Mouse (Mus musculus): ENCODE measurements around the gene Gm47289. TPM values are rescaled to one million over a fixed set of nuclear protein-coding genes. Genes with fewer than 3 reads are reported as not detected.

Gm47289 gene
- polyA plus RNA-seq, 1 experiment from 2014 or later = not detected

DNA sequence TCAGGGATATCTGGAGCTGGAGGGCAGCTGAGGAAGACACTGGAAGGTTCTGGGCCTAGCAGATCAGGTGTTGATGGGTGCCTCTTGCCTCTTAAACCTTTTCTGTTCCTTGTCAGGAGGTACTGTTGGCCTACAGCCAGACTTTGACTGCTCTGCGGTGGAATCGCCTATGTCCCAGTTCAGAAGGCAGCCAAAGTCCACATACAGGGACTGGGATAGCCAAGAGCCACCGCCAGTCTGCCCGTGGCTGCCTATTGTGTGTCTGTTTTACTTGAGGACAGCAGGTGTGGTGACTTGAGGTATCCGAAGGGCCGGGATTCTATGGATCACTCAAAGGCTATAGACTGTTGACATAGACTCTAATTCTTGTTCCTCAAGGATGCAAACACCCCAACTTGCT is 6.6 kb downstream of the Gm47289 start:
- no peak for ATAC-seq (ENCODE audit: low FRiP score, low read depth)
- 93% methylated on average over 6 of the region's 6 CpGs for WGBS

DNA sequence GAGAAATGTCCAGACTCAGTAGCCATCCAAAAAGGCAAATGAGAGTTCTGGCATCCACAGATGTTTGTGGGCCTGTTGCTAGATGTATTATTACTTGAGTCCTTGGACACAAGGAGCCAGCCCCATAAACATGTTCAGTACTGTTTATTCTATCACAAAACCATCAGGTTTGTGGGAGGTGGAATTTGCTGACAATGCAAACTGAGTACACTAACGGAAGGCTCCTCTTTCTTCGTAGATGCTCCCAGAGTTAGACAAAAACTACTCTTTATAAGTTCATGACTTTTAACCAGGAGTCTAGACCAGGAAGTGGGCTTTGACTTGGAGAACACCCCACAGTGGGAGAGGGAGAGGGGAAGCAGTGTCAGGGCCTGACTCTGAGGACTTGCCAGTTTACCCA is 8.6 kb downstream of the Gm47289 start:
- no peak overlapping the region for H3K4me3 ChIP-seq
- H3K9ac ChIP-seq = no peak overlapping the region
- H3K4me2 ChIP-seq = no peak overlapping the region
- H3K27me3 ChIP-seq = no peaks in the 10 kb centered on the region
- no peaks in the 10 kb centered on the region for H3K4me1 ChIP-seq (replicated peaks)
- 95% methylated on average over 2 of the region's 2 CpGs for WGBS
- H3K9me3 ChIP-seq = no peaks in the 10 kb centered on the region
- no peak for ATAC-seq (ENCODE audit: low FRiP score, low read depth)
- no peak overlapping the region for H3K27ac ChIP-seq (replicated peaks)
- H3K36me3 ChIP-seq = no peaks in the 10 kb centered on the region

More for the DNA sequence above, 6.6 kb downstream of the Gm47289 start:
- Histone ChIP-seq H3K36me3 (no peaks in the 10 kb centered on the region), H3K4me1 (replicated peaks) (no peaks in the 10 kb centered on the region), H3K4me2 (no peak overlapping the region), H3K27ac (replicated peaks) (no peak overlapping the region), H3K9me3 (no peaks in the 10 kb centered on the region), H3K9ac (no peak overlapping the region), H3K4me3 (no peak overlapping the region), H3K27me3 (no peaks in the 10 kb centered on the region)

DNA sequence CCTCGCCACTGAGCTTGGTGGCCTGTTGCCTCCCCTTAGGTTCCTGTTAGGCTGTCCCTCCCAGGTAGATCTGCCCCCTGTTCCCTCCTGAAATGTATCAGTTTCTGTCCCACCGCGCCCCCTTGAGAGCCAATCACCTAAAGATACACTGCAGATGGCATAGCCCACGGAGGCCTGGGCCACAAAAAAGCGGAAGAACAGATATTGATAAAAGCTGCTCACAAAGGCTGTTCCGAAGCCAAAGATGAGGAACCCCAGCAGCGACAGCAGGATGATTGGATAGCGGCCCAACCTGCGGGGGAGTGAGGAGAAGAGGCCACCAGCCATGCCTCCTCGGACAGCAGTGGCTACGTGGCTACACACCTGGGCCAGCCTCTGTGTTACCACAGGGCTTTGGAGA is 20.3 kb downstream of the Gm47289 start:
- no peak for ATAC-seq (ENCODE audit: low FRiP score, low read depth)
- Histone ChIP-seq H3K27ac (replicated peaks) (no peak overlapping the region), H3K27me3 (no peaks in the 10 kb centered on the region), H3K9ac (no peak overlapping the region), H3K9me3 (no peaks in the 10 kb centered on the region), H3K4me1 (replicated peaks) (no peaks in the 10 kb centered on the region), H3K4me3 (no peak overlapping the region), H3K36me3 (no peaks in the 10 kb centered on the region), H3K4me2 (no peak overlapping the region)
- 92% methylated on average over 11 of the region's 11 CpGs for WGBS

DNA sequence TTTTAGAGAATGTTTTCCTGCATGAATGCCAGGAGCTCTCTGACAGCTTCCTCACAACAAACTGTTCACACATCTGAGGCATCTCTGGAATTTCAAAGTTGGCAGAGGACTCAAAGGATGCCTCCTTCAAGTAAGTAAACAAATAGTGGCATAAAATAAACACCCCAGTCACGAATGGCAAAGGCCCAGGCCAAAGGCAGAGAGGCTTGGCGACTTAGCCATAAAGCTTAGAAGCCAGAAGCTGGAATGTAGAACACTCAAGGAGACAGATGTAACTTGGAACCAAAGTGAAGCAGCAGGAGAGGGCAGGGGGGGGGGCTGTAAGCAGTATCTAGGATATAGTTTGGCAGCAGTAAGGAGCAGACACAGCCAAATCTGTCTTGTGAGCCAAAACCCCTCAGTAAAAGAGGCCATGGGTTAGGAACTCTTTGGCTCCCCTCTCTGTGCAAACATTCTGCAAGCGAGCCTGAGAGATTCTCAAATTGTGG is 22.3 kb downstream of the Gm47289 start:
- Histone ChIP-seq H3K4me3 (no peak overlapping the region), H3K4me1 (replicated peaks) (no peaks in the 10 kb centered on the region), H3K27me3 (no peaks in the 10 kb centered on the region), H3K36me3 (no peaks in the 10 kb centered on the region), H3K9ac (no peak overlapping the region), H3K4me2 (no peak overlapping the region), H3K27ac (replicated peaks) (no peak overlapping the region), H3K9me3 (no peaks in the 10 kb centered on the region)
- 46% methylated on average over 3 of the region's 3 CpGs for WGBS
- peak; percentile 71; the same call in 1 of the 2 replicates for ATAC-seq (ENCODE audit: low FRiP score, low read depth)

GRCm38 (mm10) chr9:119192202-119192990 is 33.4 kb downstream of the Gm47289 start:
- Histone ChIP-seq H3K27me3 (no peaks in the 10 kb centered on the region), H3K9me3 (no peaks in the 10 kb centered on the region), H3K4me3 (no peak overlapping the region), H3K27ac (replicated peaks) (no peak overlapping the region), H3K4me1 (replicated peaks) (no peaks in the 10 kb centered on the region), H3K9ac (no peak overlapping the region), H3K36me3 (no peaks in the 10 kb centered on the region), H3K4me2 (no peak overlapping the region)
- 35% methylated on average over 11 of the region's 11 CpGs for WGBS
- ATAC-seq (ENCODE audit: low FRiP score, low read depth) = no peak

DNA sequence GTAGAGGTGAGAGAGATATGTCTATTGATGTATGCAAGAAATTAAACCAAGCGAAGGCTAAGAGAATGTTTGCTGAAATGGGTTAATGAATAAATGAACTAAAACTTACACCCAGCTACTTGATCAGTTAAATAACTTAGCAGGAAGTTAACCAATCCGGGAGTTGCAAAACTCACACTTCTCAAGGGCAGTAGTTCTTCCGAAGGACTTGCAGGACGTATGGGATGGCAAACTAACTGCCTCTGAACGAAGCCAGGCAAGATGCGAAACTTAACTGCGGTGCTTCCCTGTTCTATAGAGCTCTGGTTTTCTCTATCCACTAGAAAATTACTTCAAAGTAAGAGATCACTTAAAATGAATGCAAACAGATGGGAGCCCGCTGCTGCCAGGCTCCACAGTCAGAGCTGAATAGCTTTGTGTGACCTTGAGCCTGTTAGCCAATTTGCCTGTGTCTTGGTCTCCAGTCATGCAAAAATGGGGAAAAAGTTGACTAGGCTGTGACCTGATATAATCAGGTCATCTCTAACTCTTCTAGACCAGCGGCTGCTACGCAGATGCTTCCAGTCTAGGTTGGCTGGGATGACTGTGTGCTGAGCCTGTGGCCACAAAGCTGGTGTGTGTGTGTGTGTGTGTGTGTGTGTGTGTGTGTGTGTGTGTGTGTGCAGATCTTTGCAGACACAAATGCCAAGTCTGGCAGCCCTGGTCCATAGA is 40.3 kb downstream of the Gm47289 start:
- WGBS = 83% methylated on average over 10 of the region's 10 CpGs
- no peak for ATAC-seq (ENCODE audit: low FRiP score, low read depth)

GRCm38 (mm10) chr9:119201653-119202052 is 42.7 kb downstream of the Gm47289 start:
- WGBS = 88% methylated on average over 5 of the region's 5 CpGs

More for the DNA sequence above, 40.3 kb downstream of the Gm47289 start:
- no peaks in the 10 kb centered on the region for H3K27me3 ChIP-seq
- H3K9me3 ChIP-seq = no peaks in the 10 kb centered on the region
- no peaks in the 10 kb centered on the region for H3K36me3 ChIP-seq
- no peaks in the 10 kb centered on the region for H3K4me1 ChIP-seq (replicated peaks)
- no peak overlapping the region for H3K9ac ChIP-seq
- H3K27ac ChIP-seq (replicated peaks) = no peak overlapping the region
- H3K4me2 ChIP-seq = no peak overlapping the region
- no peak overlapping the region for H3K4me3 ChIP-seq

GRCm38 (mm10) chr9:119203617-119204016 is 44.7 kb downstream of the Gm47289 start:
- WGBS = 96% methylated on average over 9 of the region's 9 CpGs
- no peak for ATAC-seq (ENCODE audit: low FRiP score, low read depth)
- no peak overlapping the region for H3K27ac ChIP-seq (replicated peaks)

More at GRCm38 (mm10) chr9:119201653-119202052, 42.7 kb downstream of the Gm47289 start:
- Histone ChIP-seq H3K36me3 (no peaks in the 10 kb centered on the region), H3K4me3 (no peak overlapping the region), H3K4me2 (no peak overlapping the region), H3K27ac (replicated peaks) (no peak overlapping the region), H3K4me1 (replicated peaks) (no peaks in the 10 kb centered on the region), H3K27me3 (no peaks in the 10 kb centered on the region), H3K9ac (no peak overlapping the region), H3K9me3 (no peaks in the 10 kb centered on the region)
- no peak for ATAC-seq (ENCODE audit: low FRiP score, low read depth)

DNA sequence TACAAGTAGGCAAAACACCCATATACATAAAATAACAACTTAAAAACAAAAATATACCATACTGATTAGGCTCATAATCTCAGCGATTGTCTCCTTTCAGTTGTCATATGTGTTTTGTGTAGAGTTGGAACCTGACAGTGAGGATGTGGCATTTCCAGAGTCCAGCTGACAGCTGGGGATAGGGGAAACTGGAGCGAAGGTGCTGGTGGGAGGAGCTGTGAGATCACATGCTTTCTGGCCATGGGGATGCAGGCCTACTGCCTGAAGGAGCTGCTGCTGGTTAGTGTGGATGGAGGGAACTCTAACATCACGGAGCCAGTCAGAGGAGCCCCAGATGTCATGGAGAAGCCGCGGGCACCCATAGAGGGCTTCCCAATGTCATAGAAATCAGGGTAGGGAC is 46.8 kb downstream of the Gm47289 start:
- H3K9me3 ChIP-seq = no peaks in the 10 kb centered on the region
- no peak overlapping the region for H3K9ac ChIP-seq
- H3K27me3 ChIP-seq = no peaks in the 10 kb centered on the region
- H3K27ac ChIP-seq (replicated peaks) = no peak overlapping the region
- no peak overlapping the region for H3K4me3 ChIP-seq
- no peaks in the 10 kb centered on the region for H3K36me3 ChIP-seq
- no peak overlapping the region for H3K4me2 ChIP-seq
- no peak for ATAC-seq (ENCODE audit: low FRiP score, low read depth)
- 95% methylated on average over 5 of the region's 5 CpGs for WGBS
- no peaks in the 10 kb centered on the region for H3K4me1 ChIP-seq (replicated peaks)

More at GRCm38 (mm10) chr9:119203617-119204016, 44.7 kb downstream of the Gm47289 start:
- H3K27me3 ChIP-seq = no peaks in the 10 kb centered on the region
- H3K36me3 ChIP-seq = no peaks in the 10 kb centered on the region
- H3K4me3 ChIP-seq = no peak overlapping the region
- no peaks in the 10 kb centered on the region for H3K4me1 ChIP-seq (replicated peaks)
- H3K4me2 ChIP-seq = no peak overlapping the region
- H3K9me3 ChIP-seq = no peaks in the 10 kb centered on the region
- no peak overlapping the region for H3K9ac ChIP-seq

DNA sequence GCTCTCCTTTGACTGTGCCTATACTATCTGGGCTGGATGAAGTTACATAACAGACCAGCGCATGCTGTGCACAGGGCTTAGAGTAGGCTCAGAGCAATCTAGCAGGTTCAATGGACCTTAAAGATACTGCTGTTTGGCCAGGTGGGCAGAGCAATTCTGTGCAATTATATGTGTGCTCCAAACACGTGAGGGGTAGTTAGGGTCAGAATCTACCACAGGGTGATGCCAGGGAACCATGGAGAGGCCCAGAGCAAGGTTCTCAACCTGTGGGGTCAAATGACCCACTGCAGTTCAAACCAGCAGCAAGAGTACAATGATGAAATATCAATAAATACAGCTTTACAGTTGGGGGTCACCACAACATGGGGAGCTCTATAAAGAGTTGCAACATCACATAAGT is 47.7 kb downstream of the Gm47289 start:
- Histone ChIP-seq H3K27ac (replicated peaks) (no peak overlapping the region), H3K9me3 (no peaks in the 10 kb centered on the region), H3K4me2 (no peak overlapping the region), H3K4me3 (no peak overlapping the region), H3K9ac (no peak overlapping the region), H3K36me3 (no peaks in the 10 kb centered on the region), H3K4me1 (replicated peaks) (no peaks in the 10 kb centered on the region), H3K27me3 (no peaks in the 10 kb centered on the region)
- ATAC-seq (ENCODE audit: low FRiP score, low read depth) = no peak
- 86% methylated on average over 2 of the region's 2 CpGs for WGBS

GRCm38 (mm10) chr9:119207113-119207512 is 48.2 kb downstream of the Gm47289 start:
- Histone ChIP-seq H3K4me3 (no peak overlapping the region), H3K4me2 (no peak overlapping the region), H3K9me3 (no peaks in the 10 kb centered on the region), H3K9ac (no peak overlapping the region), H3K27me3 (no peaks in the 10 kb centered on the region), H3K27ac (replicated peaks) (no peak overlapping the region), H3K4me1 (replicated peaks) (no peaks in the 10 kb centered on the region), H3K36me3 (no peaks in the 10 kb centered on the region)
- no peak for ATAC-seq (ENCODE audit: low FRiP score, low read depth)
- 86% methylated on average over 4 of the region's 4 CpGs for WGBS

DNA sequence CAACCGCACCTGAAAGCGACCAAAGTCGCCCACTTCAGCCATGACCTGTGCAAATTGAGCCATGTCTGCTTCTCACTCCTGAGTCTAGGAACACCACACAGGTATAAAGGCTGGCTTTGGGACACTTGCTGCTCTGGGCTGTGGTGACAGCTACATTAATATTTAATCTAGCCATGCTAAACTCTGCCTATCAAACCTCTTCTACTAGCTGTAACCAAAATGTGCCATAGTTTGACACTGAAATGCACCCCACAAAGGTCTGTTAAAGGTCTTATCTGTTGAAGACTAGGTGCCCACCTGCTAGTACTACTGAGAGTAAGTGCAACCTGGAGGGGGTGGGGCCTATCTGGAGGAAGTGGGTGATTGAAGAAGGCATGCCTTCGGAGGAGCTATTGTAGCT is 50.0 kb downstream of the Gm47289 start, which contains the start of gene Slc22a13:
Gene Slc22a13, minus strand, starts transcription at position 101 of the 400 bp plus-strand sequence.
- Histone ChIP-seq H3K4me3 (no peak within 1 kb of the TSS), H3K27ac (replicated peaks) (no peak within 1 kb of the TSS), H3K9me3 (no peaks in the 10 kb centered on the region), H3K4me1 (replicated peaks) (no peaks in the 10 kb centered on the region), H3K9ac (no peak within 1 kb of the TSS), H3K4me2 (no peak within 1 kb of the TSS), H3K27me3 (no peaks in the 10 kb centered on the region), H3K36me3 (no peaks in the 10 kb centered on the region)
- no peak for ATAC-seq (ENCODE audit: low FRiP score, low read depth)
- 95% methylated on average over 4 of the region's 4 CpGs for WGBS

Measured in hindbrain, embryonic 15.5 days (tissue).